Mouse (Mus musculus): ENCODE results near the gene Dnah14.

GRCm38 (mm10) chr1:181776541-181776940, 200.2 kb downstream of the Dnah14 start:
- TF ChIP-seq CHD2 (IDR thresholded peaks at IDR 0.05; ENCODE audit: low read length) (no peak), NRF1 (IDR thresholded peaks at IDR 0.05; ENCODE audit: low read depth, low read length) (no peak), HCFC1 (IDR thresholded peaks at IDR 0.05; ENCODE audit: low read depth, low read length) (no peak), CTCF (conservative IDR thresholded peaks at IDR 0.05 in 1 of 2, IDR thresholded peaks at IDR 0.05 in 1 of 2; ENCODE audit: low read depth in 2 of 2, low read length in 2 of 2) (no peak), GABPA (IDR thresholded peaks at IDR 0.05; ENCODE audit: insufficient replicate concordance, low read depth, low read length) (no peak), EP300 (IDR thresholded peaks at IDR 0.05; ENCODE audit: low read length) (no peak), MAX (IDR thresholded peaks at IDR 0.05; ENCODE audit: low read length) (no peak), RCOR1 (conservative IDR thresholded peaks at IDR 0.05; ENCODE audit: low read depth, low read length) (no peak), BHLHE40 (IDR thresholded peaks at IDR 0.05; ENCODE audit: low read depth, low read length) (no peak), TCF12 (IDR thresholded peaks at IDR 0.05; ENCODE audit: low read depth, low read length) (no peak), POLR2A (IDR thresholded peaks at IDR 0.05; ENCODE audit: low read depth, low read length) (no peak)

All from CH12.LX (cell line).